In the genomic region with DNA sequence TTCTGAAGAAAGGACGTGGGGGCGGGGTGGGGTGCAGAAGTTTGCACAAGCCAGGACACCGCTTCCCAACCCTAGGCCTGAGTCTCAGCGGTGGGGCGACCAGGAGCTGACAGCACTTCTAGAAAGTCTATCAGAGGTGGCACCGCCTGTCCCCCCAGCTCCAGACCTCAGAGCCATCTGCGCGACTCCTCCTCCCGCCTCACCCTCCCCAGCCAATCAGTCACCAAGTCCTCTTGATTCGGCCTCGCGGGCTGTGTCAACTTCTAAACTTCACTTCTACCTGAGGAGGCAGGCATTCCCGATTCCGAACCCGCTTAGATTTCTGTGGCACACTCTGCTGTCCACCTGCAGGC, we compare ENCODE assay signal across 8 mouse cellular contexts. TPM values are rescaled to one million over a fixed set of nuclear protein-coding genes. Genes with fewer than 3 reads are reported as not detected.
DNase-seq lines count a peak whose midpoint lies in the region; ATAC-seq and TF ChIP-seq lines count a peak whose summit lies in the region.

No protein-coding gene starts in this region.

- H3K36me3 ChIP-seq in forebrain, postnatal 0 days (ENCODE audit: insufficient read depth) = no peaks in the 10 kb centered on the region
- H3K36me3 ChIP-seq in hindbrain, embryonic 12.5 days = no peaks in the 10 kb centered on the region; the same call in 1 of the 2 replicates
- no peaks in the 10 kb centered on the region for H3K36me3 ChIP-seq in midbrain, embryonic 16.5 days (ENCODE audit: control insufficient read depth, insufficient read depth, low read length)

- H3K4me2 ChIP-seq in forebrain, postnatal 0 days (ENCODE audit: low read depth) = peak overlapping the region; percentile 94
- peak overlapping the region; percentile 97 for H3K4me2 ChIP-seq in hindbrain, embryonic 12.5 days (replicated peaks)
- peak overlapping the region; percentile 86 for H3K4me2 ChIP-seq in midbrain, embryonic 16.5 days (ENCODE audit: low read length)

- H3K27ac ChIP-seq in forebrain, postnatal 0 days (ENCODE audit: low read depth, low read length) = peak overlapping the region; percentile 97
- H3K27ac ChIP-seq in hindbrain, embryonic 12.5 days = peak overlapping the region; percentile 98
- peak overlapping the region; percentile 95 for H3K27ac ChIP-seq in midbrain, embryonic 16.5 days (ENCODE audit: low read length)

- DNase-seq in left cerebral cortex, postnatal 4 days = peak; percentile 72
- DNase-seq in left cerebral cortex, adult 8-10 months (ENCODE audit: low spot score in 2 of 2) = no peak
- DNase-seq in cerebellum, adult 18-20 months = peak; percentile 63 to 72
- DNase-seq in forebrain, postnatal 0 days = peak; percentile 65
- peak; percentile 88 for DNase-seq in liver
- peak; percentile 82 for DNase-seq in testis, postnatal 10 days (ENCODE audit: low spot score)

- H3K4me1 ChIP-seq in forebrain, postnatal 0 days (ENCODE audit: insufficient read depth) = peaks cover 18% of the 10 kb centered on the region
- H3K4me1 ChIP-seq in hindbrain, embryonic 12.5 days = peaks cover 37% of the 10 kb centered on the region
- H3K4me1 ChIP-seq in midbrain, embryonic 16.5 days (ENCODE audit: control insufficient read depth, insufficient read depth, low read length) = peaks cover 35% of the 10 kb centered on the region

- no peaks in the 10 kb centered on the region for H3K27me3 ChIP-seq in forebrain, postnatal 0 days (ENCODE audit: insufficient read depth, low read length)
- no peaks in the 10 kb centered on the region for H3K27me3 ChIP-seq in hindbrain, embryonic 12.5 days
- no peaks in the 10 kb centered on the region for H3K27me3 ChIP-seq in midbrain, embryonic 16.5 days (ENCODE audit: control insufficient read depth, insufficient read depth, low read depth, low read length)

- ATAC-seq in forebrain, postnatal 0 days = peak; percentile 19
- peak; percentile 68 for ATAC-seq in hindbrain, embryonic 12.5 days (ENCODE audit: low FRiP score)
- ATAC-seq in midbrain, embryonic 16.5 days = peak; percentile 44

- H3K4me3 ChIP-seq in forebrain, postnatal 0 days (ENCODE audit: low read depth, low read length) = peak overlapping the region; percentile 91
- peak overlapping the region; percentile 85 for H3K4me3 ChIP-seq in hindbrain, embryonic 12.5 days
- H3K4me3 ChIP-seq in midbrain, embryonic 16.5 days (ENCODE audit: low read depth, low read length) = peak overlapping the region; percentile 93

- TF ChIP-seq CTCF in forebrain, postnatal 0 days (IDR thresholded peaks at IDR 0.05; ENCODE audit: low read depth) = 0 out of 2 replicates have a peak, but pooled peaks have one; percentile 19

- H3K9ac ChIP-seq in forebrain, postnatal 0 days = peak overlapping the region; percentile 81
- peak overlapping the region; percentile 100 for H3K9ac ChIP-seq in hindbrain, embryonic 12.5 days
- peak overlapping the region; percentile 94 for H3K9ac ChIP-seq in midbrain, embryonic 16.5 days (ENCODE audit: low read depth, low read length)

- no peaks in the 10 kb centered on the region for H3K9me3 ChIP-seq in forebrain, postnatal 0 days (ENCODE audit: low read length)
- H3K9me3 ChIP-seq in hindbrain, embryonic 12.5 days (replicated peaks) = no peaks in the 10 kb centered on the region
- no peaks in the 10 kb centered on the region for H3K9me3 ChIP-seq in midbrain, embryonic 16.5 days (replicated peaks; ENCODE audit: control insufficient read depth, low read length, poor library complexity, severe bottlenecking)

- intact Hi-C loops in left cerebral cortex, postnatal 4 days (cut with DNase I) = no loop called here

- WGBS in forebrain, postnatal 0 days = 4% methylated on average over 15 of the region's 15 CpGs
- WGBS in hindbrain, embryonic 12.5 days = under 1% methylated on average over 15 of the region's 15 CpGs
- WGBS in midbrain, embryonic 16.5 days = 0% methylated on average over 15 of the region's 15 CpGs

RNA-seq across cellular contexts. Expression of a gene that starts 1.0 kb away (rescaled TPM):
- total RNA-seq in left cerebral cortex, postnatal 4 days (2021) = 10 to 100 TPM; 62.4 to 66.2 TPM
- 10 to 100 TPM; 27.1 to 32.9 (median 30.1) TPM for total RNA-seq in left cerebral cortex, adult 8-10 months (2022)
- total RNA-seq in forebrain, postnatal 0 days (2014; rRNA removed) = 23.2 and 26.9 TPM in 2 replicates
- 26.6 and 29.8 TPM in 2 replicates for polyA plus RNA-seq in forebrain, postnatal 0 days (2015; fragmentation: Nextera tagmentation; extraction: Ambion mirVana)
- 44.3 and 44.7 TPM in 2 replicates for polyA plus RNA-seq in hindbrain, embryonic 12.5 days (2016; fragmentation: Nextera tagmentation; extraction: Ambion mirVana)
- polyA plus RNA-seq in midbrain, embryonic 16.5 days (2015; fragmentation: Nextera tagmentation; extraction: Ambion mirVana) = 30.8 and 32.8 TPM in 2 replicates

RNA-seq across cellular contexts. Expression of a gene that starts 51.6 kb away (rescaled TPM):
- 1 to 10 TPM; 1.1 to 1.3 TPM for total RNA-seq in left cerebral cortex, postnatal 4 days (2021)
- total RNA-seq in left cerebral cortex, adult 8-10 months (2022) = under 1 TPM; 0.09 to 0.39 (median 0.27) TPM
- 0.52 and 0.92 TPM in 2 replicates for total RNA-seq in forebrain, postnatal 0 days (2014; rRNA removed)
- polyA plus RNA-seq in forebrain, postnatal 0 days (2015; fragmentation: Nextera tagmentation; extraction: Ambion mirVana) = 0.05 and 0.16 TPM in 2 replicates
- 0.50 and 0.79 TPM in 2 replicates for polyA plus RNA-seq in hindbrain, embryonic 12.5 days (2016; fragmentation: Nextera tagmentation; extraction: Ambion mirVana)
- polyA plus RNA-seq in midbrain, embryonic 16.5 days (2015; fragmentation: Nextera tagmentation; extraction: Ambion mirVana) = 0.14 and 0.29 TPM in 2 replicates

Comparison
In these comparisons a context has a peak if more than half of its experiments do, and no peak if none do; other contexts are left out.
1. DNase-seq: peak in left cerebral cortex, postnatal 4 days (single experiment), cerebellum, adult 18-20 months (2 of 2), forebrain, postnatal 0 days (single experiment), liver (single experiment) and testis, postnatal 10 days (single experiment); none in left cerebral cortex, adult 8-10 months (0 of 2).
2. Peak in every context shown above with its lines, with median percentiles within 50 percentile points of each other: ATAC-seq, H3K27ac ChIP-seq, H3K4me2 ChIP-seq, H3K4me3 ChIP-seq and H3K9ac ChIP-seq.